Mouse (Mus musculus) lung, embryonic 15.5 days (tissue): ENCODE measurements around the gene Tmem88. TPM values are rescaled to one million over a fixed set of nuclear protein-coding genes. Genes with fewer than 3 reads are reported as not detected.
A peak's percentile ranks its signal among the peaks of the same experiment; 100 is the strongest.

ENCODE experiments used
- ATAC-seq: fragments of 200-750 bp; cut with Nextera tagmentation; 2 replicates; pipeline ENCODE4 v1.8.0; 2017; ENCODE audit warnings: moderate number of reproducible peaks, borderline replicate concordance; ENCODE audit not compliant: low FRiP score, low TSS enrichment; ENCODE audit errors: extremely low read depth
- H3K27ac ChIP-seq: fragments of 300-500 bp; sonication (generic); 2 replicates; pipeline ENCODE4 v1.5.1; 2015; ENCODE audit warnings: moderate library complexity, mild to moderate bottlenecking, inconsistent platforms
- H3K27me3 ChIP-seq: fragments of 300-500 bp; sonication (generic); 2 replicates; pipeline ENCODE4 v1.6.1; 2015; ENCODE audit warnings: inconsistent platforms
- H3K36me3 ChIP-seq: fragments of 300-500 bp; sonication (generic); 2 replicates; pipeline ENCODE4 v1.6.1; 2015; ENCODE audit warnings: inconsistent platforms
- H3K4me1 ChIP-seq: fragments of 300-500 bp; sonication (generic); 2 replicates; pipeline ENCODE4 v1.6.1; 2015; ENCODE audit warnings: inconsistent platforms
- H3K4me2 ChIP-seq: fragments of 300-500 bp; sonication (generic); 2 replicates; pipeline ENCODE4 v1.6.1; 2015; ENCODE audit warnings: inconsistent platforms, mild to moderate bottlenecking, moderate library complexity
- H3K4me3 ChIP-seq: fragments of 300-500 bp; sonication (generic); 2 replicates; pipeline ENCODE4 v1.5.1; 2015; ENCODE audit warnings: mild to moderate bottlenecking, inconsistent platforms
- H3K9ac ChIP-seq: fragments of 300-500 bp; sonication (generic); 2 replicates; pipeline ENCODE4 v1.6.1; 2015; ENCODE audit warnings: inconsistent platforms
- H3K9me3 ChIP-seq: fragments of 300-500 bp; sonication (generic); 2 replicates; pipeline ENCODE4 v1.6.1; 2016; ENCODE audit warnings: inconsistent platforms
- WGBS: fragments of 180-500 bp; shearing (Covaris S2); methylation state at CpG from one replicate; pipeline ENCODE4 v1.1.7; 2015; 5-methylcytosine and 5-hydroxymethylcytosine counted together
- polyA plus RNA-seq: library from polyadenylated mRNA; unstranded; fragments of >200 nt; fragmentation: Nextera tagmentation; extraction: Ambion mirVana; gene quantifications from 2 replicates; pipeline ENCODE4 v1.2.1, GENCODE M21; 2015

The Tmem88 gene
- polyA plus RNA-seq, 1 experiment from 2014 or later, result 46.7 TPM

GRCm38 (mm10) chr11:69415327-69415667, 17.3 kb upstream of the Tmem88 start:
- Histone ChIP-seq H3K36me3 (no peaks in the 10 kb centered on the region), H3K4me2 (peak overlapping the region; percentile 72), H3K9me3 (no peaks in the 10 kb centered on the region), H3K4me3 (peak overlapping the region; percentile 62), H3K4me1 (peaks cover 57% of the 10 kb centered on the region), H3K27ac (peak overlapping the region; percentile 96), H3K9ac (peak overlapping the region; percentile 81), H3K27me3 (no peaks in the 10 kb centered on the region)
- ATAC-seq, result 0 out of 2 replicates have a peak, but pooled peaks have one; percentile 0
- 2% methylated on average over 3 of the region's 3 CpGs for WGBS

GRCm38 (mm10) chr11:69414421-69415326, 16.6 kb upstream of the Tmem88 start:
- Histone ChIP-seq H3K9me3 (no peaks in the 10 kb centered on the region), H3K9ac (peak overlapping the region; percentile 81), H3K4me2 (peak overlapping the region; percentile 72), H3K4me3 (peak overlapping the region; percentile 62), H3K4me1 (peaks cover 53% of the 10 kb centered on the region), H3K27ac (peak overlapping the region; percentile 96), H3K36me3 (no peaks in the 10 kb centered on the region), H3K27me3 (no peaks in the 10 kb centered on the region)
- no peak for ATAC-seq
- 25% methylated on average over 4 of the region's 4 CpGs for WGBS

- Histone ChIP-seq H3K27ac (peak within 1 kb of the TSS; percentile 96), H3K9ac (peak within 1 kb of the TSS; percentile 10; the same call in 1 of the 2 replicates), H3K36me3 (no peaks in the 10 kb centered on the region), H3K27me3 (no peaks in the 10 kb centered on the region), H3K4me3 (peak within 1 kb of the TSS; percentile 62), H3K4me2 (peak within 1 kb of the TSS; percentile 99), H3K9me3 (no peaks in the 10 kb centered on the region), H3K4me1 (peaks cover 51% of the 10 kb centered on the region)
- no peak for ATAC-seq
- WGBS, result 32% methylated on average over 12 of the region's 12 CpGs
Observed at GRCm38 (mm10) chr11:69413221-69414181, 15.5 kb upstream of the Tmem88 start, which contains the start of gene Kdm6b. Gene Kdm6b (minus strand): TSS chr11:69413675.

- H3K9me3 ChIP-seq, result no peaks in the 10 kb centered on the region
- H3K4me3 ChIP-seq, result peak overlapping the region; percentile 6; the same call in 1 of the 2 replicates
- H3K9ac ChIP-seq, result no peak overlapping the region
- peak overlapping the region; percentile 25 for H3K27ac ChIP-seq
- H3K27me3 ChIP-seq, result no peaks in the 10 kb centered on the region
- ATAC-seq, result no peak
- H3K4me1 ChIP-seq, result peaks cover 60% of the 10 kb centered on the region
- WGBS, result 55% methylated on average over 7 of the region's 7 CpGs
- peaks cover 5% of the 10 kb centered on the region for H3K36me3 ChIP-seq
- H3K4me2 ChIP-seq, result peak overlapping the region; percentile 99
Observed at GRCm38 (mm10) chr11:69412548-69412947, 14.5 kb upstream of the Tmem88 start.

- under 1% methylated on average over 39 of the region's 39 CpGs for WGBS
- Histone ChIP-seq H3K36me3 (peaks cover 14% of the 10 kb centered on the region), H3K4me2 (peak overlapping the region; percentile 99), H3K4me1 (peaks cover 57% of the 10 kb centered on the region), H3K9ac (peak overlapping the region; percentile 44), H3K27ac (peak overlapping the region; percentile 99), H3K27me3 (no peaks in the 10 kb centered on the region), H3K9me3 (no peaks in the 10 kb centered on the region), H3K4me3 (peak overlapping the region; percentile 63)
- 0 out of 2 replicates have a peak, but pooled peaks have one; percentile 8 for ATAC-seq
Observed at GRCm38 (mm10) chr11:69411538-69412203, 13.6 kb upstream of the Tmem88 start.

- H3K27ac ChIP-seq, result peak overlapping the region; percentile 99
- WGBS, result under 1% methylated on average over 26 of the region's 26 CpGs
- peak overlapping the region; percentile 63 for H3K4me3 ChIP-seq
- H3K9ac ChIP-seq, result peak overlapping the region; percentile 81
- peak; percentile 40 for ATAC-seq
- peaks cover 53% of the 10 kb centered on the region for H3K4me1 ChIP-seq
- H3K9me3 ChIP-seq, result no peaks in the 10 kb centered on the region
- no peaks in the 10 kb centered on the region for H3K27me3 ChIP-seq
- H3K4me2 ChIP-seq, result peak overlapping the region; percentile 99
- peaks cover 19% of the 10 kb centered on the region for H3K36me3 ChIP-seq
Observed at GRCm38 (mm10) chr11:69411073-69411535, 13.1 kb upstream of the Tmem88 start.

GRCm38 (mm10) chr11:69410310-69411072, 12.5 kb upstream of the Tmem88 start:
- WGBS, result under 1% methylated on average over 41 of the region's 41 CpGs

GRCm38 (mm10) chr11:69410045-69410309, 11.9 kb upstream of the Tmem88 start:
- Histone ChIP-seq H3K27ac (peak overlapping the region; percentile 99), H3K36me3 (peaks cover 30% of the 10 kb centered on the region), H3K4me1 (peaks cover 49% of the 10 kb centered on the region), H3K4me2 (peak overlapping the region; percentile 99), H3K9me3 (no peaks in the 10 kb centered on the region), H3K9ac (peak overlapping the region; percentile 81), H3K4me3 (peak overlapping the region; percentile 63), H3K27me3 (no peaks in the 10 kb centered on the region)
- ATAC-seq, result no peak
- 2% methylated on average over 18 of the region's 18 CpGs for WGBS

More at GRCm38 (mm10) chr11:69410310-69411072, 12.5 kb upstream of the Tmem88 start:
- H3K4me3 ChIP-seq, result peak overlapping the region; percentile 63
- peaks cover 53% of the 10 kb centered on the region for H3K4me1 ChIP-seq
- peaks cover 25% of the 10 kb centered on the region for H3K36me3 ChIP-seq
- ATAC-seq, result peak; percentile 1
- peak overlapping the region; percentile 99 for H3K27ac ChIP-seq
- H3K9me3 ChIP-seq, result no peaks in the 10 kb centered on the region
- no peaks in the 10 kb centered on the region for H3K27me3 ChIP-seq
- peak overlapping the region; percentile 81 for H3K9ac ChIP-seq
- H3K4me2 ChIP-seq, result peak overlapping the region; percentile 99

- Histone ChIP-seq H3K9ac (peak overlapping the region; percentile 81), H3K36me3 (peaks cover 35% of the 10 kb centered on the region), H3K4me2 (peak overlapping the region; percentile 99), H3K27me3 (no peaks in the 10 kb centered on the region), H3K9me3 (no peaks in the 10 kb centered on the region), H3K27ac (peak overlapping the region; percentile 99), H3K4me3 (peak overlapping the region; percentile 63), H3K4me1 (peaks cover 45% of the 10 kb centered on the region)
- under 1% methylated on average over 39 of the region's 46 CpGs for WGBS
- peak; percentile 68 for ATAC-seq
Observed at GRCm38 (mm10) chr11:69409378-69410044, 11.5 kb upstream of the Tmem88 start.
